Mouse (Mus musculus): ENCODE results near the gene Cops7b.
"Not testable (repeated sequence)": the region's sequence is repeated elsewhere in the genome, so short reads cannot be mapped to it uniquely, and the experiment has no call there.

Gene Cops7b

GRCm38 (mm10) chr1:86582451-86583096, at the start of gene Cops7b, which contains the start of gene Pde6d:
Cops7b (plus strand) TSS chr1:86582904.
Pde6d (minus strand) TSS chr1:86582629.
- DNase-seq, result peak; percentile 96 to 97

GRCm38 (mm10) chr1:86533411-86534130, 49.1 kb upstream of the Cops7b start:
- peak; percentile 40 to 64 for DNase-seq

- peak in 1 of 2 experiments; percentile 19 for DNase-seq
Observed at GRCm38 (mm10) chr1:86538383-86538782, 44.3 kb upstream of the Cops7b start.

- DNase-seq, result not testable (repeated sequence)
Observed at GRCm38 (mm10) chr1:86539583-86539982, 43.1 kb upstream of the Cops7b start.

DNA sequence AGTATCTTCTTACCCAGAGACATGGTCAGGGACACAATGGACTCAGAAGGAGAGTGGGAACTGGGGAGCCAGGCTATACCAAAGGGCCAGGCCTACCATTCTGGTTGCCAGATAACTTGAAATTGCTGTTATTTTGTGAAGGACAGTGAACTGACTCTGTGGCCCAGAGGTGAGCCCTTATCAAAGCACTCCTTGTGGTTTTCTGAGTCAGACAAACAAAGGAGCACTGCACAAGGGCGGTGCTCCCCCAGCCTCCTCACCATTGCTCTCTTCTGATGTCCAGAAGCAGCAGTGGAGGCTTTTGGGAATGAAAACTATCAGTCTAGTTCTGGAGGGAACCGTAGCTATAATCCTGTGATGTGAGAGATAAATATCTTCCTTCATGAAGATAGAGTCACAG, 40.1 kb upstream of the Cops7b start:
- DNase-seq, result no peak

GRCm38 (mm10) chr1:86546797-86547196, 35.9 kb upstream of the Cops7b start:
- no peak for DNase-seq

DNA sequence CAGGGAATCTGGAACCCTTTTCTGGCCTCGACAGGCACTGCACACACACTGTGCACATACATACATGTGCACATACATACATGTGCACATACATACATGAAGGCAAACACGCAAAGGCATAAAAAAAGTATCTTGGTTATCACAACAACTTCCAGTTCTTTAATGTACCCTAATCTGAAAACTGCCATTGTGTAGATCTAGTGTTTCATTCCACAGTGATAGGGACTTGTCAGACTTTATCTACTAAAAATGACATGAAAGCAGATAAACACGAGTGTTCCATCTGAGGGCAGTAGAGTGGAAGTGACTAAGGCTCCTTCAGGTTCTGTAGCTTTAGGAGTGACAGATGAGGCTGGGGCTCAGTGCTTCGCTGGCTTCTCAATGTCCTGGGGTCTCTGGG, 31.4 kb upstream of the Cops7b start:
- DNase-seq, result no peak

DNA sequence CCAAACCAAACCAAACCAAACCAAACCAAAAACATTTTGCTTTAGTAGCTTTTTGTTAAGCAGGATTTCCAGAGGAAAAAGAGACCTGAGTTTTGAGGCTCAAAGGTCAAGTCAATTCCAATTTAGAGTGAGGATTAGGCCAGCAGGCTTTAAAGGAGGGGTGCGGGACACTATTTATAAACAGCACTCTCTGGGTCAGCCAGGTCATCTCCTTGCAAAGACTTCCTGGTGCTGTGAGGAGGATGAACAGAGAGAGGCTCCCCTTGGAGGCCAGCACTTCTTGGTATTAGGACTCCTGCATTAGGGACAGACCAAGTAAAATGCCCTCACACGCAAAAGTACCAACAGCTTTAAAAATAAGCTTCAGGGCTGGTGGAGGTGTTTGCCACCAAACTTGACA, 30.8 kb upstream of the Cops7b start:
- no peak for DNase-seq

DNA sequence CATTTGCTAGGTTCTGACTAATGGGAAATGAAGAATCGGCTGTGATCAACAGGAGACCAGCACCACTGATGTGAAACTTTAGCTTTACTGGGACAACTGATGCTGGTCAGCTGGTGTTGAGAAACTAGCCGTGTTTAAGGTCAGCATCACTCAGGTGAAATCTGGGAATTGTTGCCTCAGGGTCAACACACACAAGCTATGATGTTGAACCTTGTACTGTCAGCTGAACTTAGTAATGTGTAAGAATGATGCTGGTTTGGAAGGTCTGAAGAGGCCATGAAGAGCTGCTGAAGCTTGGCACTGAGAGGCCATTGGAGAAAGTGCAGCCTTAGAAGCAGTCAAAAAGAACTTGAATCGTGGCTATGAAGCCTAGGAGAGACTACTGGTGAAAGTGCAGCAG, 27.0 kb upstream of the Cops7b start:
- no peak for DNase-seq

GRCm38 (mm10) chr1:86557872-86558271, 24.8 kb upstream of the Cops7b start:
- no peak for DNase-seq

- DNase-seq, result no peak
Observed at GRCm38 (mm10) chr1:86559232-86559631, 23.5 kb upstream of the Cops7b start.

DNA sequence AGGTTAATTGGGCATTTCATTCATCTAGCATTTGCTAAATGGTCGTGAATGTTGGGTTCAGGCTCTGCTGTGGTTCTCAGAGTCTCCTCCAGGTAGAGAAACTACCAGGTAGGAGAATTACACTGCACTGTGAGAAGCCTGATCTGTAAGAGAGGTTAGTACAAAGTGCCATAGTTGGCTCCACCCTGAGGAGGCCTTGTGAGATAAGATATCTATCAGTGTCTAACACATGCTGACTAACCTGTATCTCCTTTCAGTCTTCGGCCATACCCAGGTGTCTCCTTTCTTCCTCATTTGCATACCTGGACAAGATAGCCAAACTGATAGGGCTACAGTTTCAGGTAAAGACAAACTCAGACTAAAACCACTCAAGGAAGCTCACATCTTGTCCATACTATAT, 20.0 kb upstream of the Cops7b start:
- DNase-seq, result no peak

DNA sequence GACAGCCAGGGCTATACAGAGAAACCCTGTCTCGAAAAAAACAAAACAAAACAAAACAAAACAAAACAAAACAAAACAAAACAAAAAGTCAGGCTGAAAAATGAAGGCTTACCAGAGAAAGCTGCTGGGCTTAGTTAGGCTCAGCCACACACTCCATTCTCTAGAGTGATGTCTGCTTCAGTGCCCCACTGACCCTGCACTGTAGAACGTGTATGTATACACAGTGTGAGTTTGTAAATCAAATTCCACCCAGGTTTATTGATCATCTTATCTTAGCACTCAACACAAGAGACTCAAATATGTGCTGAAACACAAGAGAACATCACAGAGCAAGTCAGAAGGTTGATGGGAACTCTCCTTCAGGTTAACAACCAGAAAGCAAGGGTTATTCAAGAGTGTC, 14.3 kb upstream of the Cops7b start:
- DNase-seq, result no peak

DNA sequence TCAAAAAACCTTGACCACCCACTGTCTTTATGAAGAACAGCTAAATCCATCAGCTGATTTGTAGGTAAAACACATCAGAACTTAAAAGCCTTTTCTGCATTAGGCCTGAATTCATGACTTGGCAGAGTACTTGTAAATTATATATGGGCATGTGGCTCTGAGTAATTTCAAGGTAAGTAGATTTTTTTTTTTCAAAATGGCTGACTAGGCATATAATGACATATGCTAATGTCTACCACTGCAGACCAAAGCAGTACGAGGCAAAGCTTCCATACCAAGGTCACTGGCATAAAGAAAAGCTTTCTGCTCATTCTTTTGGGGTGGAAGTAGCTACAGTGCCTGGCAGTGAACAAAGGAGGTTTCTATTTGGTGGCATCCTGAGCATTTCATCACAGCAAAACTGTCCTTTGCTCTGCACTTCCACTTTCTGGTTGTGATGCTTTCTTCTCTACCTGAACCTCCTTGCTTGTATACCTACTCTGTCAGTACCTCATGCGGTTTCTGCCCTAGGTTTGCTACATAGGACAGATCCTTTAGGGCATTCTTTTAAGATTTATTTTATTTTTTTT, 13.3 kb upstream of the Cops7b start:
- no peak for DNase-seq

GRCm38 (mm10) chr1:86571381-86571780, 11.3 kb upstream of the Cops7b start:
- no peak for DNase-seq

DNA sequence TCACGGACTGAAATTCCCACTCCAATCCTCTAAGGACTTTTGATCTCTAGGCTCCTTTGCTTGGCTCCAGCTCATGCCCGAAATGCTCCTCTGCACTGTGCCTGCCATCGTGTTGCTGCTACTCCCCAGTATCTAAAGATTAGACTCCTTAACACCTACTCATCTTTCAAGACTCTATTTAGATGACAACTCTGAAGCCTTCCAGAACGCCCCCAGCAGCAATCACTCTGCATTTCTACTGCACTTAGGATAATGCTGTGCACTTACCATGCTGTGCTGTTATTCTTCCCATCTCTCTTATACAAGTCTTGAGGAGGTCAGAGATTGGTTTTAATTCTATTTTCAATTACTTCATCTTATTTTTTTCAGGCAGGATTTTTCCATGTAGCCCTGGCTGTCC, 10.8 kb upstream of the Cops7b start:
- DNase-seq, result no peak

DNA sequence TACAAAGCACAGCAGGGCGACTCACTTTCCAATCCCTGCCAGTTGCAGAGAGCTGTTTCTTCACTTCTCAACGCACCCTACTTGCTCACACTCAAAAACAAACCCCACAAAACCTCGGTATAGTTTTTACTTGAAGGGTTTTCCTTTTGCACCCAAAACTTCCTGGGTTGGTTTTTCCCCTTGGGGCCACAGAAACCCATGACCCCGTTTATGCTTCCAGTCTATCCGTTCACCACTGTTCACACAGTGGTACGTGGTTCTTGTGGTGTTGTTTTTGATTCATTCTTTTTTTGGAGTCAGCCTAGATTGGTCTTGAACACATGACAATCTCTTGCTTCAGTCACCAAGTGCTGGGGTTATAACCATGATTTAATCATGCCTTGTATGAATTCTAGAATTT, 2.3 kb upstream of the Cops7b start:
- no peak for DNase-seq

- peak; percentile 14 to 35 for DNase-seq
Observed at GRCm38 (mm10) chr1:86581692-86582450, 833 bp upstream of the Cops7b start.

GRCm38 (mm10) chr1:86583709-86584108, 1.0 kb downstream of the Cops7b start:
- DNase-seq, result no peak

DNA sequence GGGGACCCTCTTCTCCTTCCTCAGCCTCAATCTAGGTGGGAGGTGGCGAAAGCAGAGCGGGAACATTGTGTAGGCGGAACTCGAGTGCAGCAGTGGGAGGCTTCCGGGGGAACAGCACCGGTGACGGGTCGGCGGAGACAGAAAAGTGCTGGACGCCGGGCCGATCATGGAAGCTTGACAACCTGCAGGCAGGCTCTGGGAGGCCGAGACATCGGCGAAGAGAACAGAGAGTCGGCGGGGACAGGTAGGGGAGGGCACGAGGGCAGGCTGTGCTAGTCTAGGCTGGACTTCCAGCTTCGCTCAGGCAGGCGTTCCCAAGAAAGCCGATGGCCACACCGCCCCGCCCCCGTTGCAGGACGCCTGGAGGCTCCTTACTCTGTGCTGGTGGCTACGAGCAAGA, 4.3 kb downstream of the Cops7b start:
- peak; percentile 87 to 89 for DNase-seq

GRCm38 (mm10) chr1:86594539-86594938, 11.8 kb downstream of the Cops7b start:
- DNase-seq, result no peak

DNA sequence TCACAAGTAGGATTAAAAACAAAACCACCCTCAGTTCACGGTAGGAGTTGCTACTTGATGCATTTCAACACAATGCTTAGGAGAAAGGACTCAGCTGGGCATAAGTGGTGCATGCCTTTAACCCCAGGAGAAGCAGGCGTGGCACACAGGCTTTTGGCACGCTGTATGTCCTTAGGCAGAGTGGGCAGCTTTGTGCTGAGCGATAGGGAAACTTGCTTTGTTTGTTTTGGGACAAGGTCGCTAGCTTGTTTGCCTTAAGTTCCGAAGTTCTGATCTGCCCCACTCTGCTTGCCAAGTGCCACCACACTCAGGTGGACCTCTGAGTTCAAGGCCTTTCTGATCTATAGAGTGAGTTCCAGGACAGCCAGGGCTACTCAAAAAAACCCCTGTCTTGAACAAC, 12.6 kb downstream of the Cops7b start:
- DNase-seq, result peak; percentile 40 to 78

DNA sequence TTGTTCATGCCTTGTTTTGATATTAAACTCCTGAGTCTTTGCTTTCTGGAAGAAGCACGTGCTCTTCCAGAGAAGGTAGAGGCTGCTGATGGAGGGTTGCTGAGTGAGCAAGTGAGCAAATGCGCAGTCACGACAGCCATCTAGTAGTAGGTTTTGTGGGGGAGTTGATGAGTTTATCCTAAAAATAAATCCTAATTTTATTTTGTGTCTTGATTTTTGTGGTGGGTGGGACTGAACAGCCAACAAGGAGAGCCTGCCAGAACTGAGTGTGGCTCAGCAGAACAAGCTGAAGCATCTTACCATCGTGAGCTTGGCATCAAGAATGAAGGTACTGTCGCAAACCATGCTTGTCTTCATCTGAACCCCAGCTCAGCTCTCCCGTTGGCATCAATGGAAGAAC, 13.8 kb downstream of the Cops7b start:
- no peak for DNase-seq

Measured in lung, postnatal 4 days (tissue).